11 mouse cellular contexts compared by ENCODE assay signal in genomic region chr8:113847606-113848080, GRCm38 (mm10). TPM values are rescaled to one million over a fixed set of nuclear protein-coding genes. Genes with fewer than 3 reads are reported as not detected.
DNase-seq lines count a peak whose midpoint lies in the region; ATAC-seq lines count a peak whose summit lies in the region.
"Had no signal": no experiment of that assay in that cellular context is flagged by ENCODE, and none has a peak within 500 bp of the region (broad histone marks: within the 10 kb centered on the region; RNA-seq: fewer than 3 reads in every experiment).

No protein-coding gene starts in this region.

- ATAC-seq in heart, embryonic 12.5 days (ENCODE audit: insufficient number of reproducible peaks, low FRiP score), result no peak
- no peak for ATAC-seq in forebrain, embryonic 16.5 days

- peaks cover 3% of the 10 kb centered on the region; the same call in 1 of the 2 replicates for H3K9me3 ChIP-seq in heart, embryonic 12.5 days (replicated peaks)
- no peaks in the 10 kb centered on the region for H3K9me3 ChIP-seq in forebrain, embryonic 16.5 days (ENCODE audit: control insufficient read depth, low read length)
- H3K9me3 ChIP-seq in midbrain, embryonic 10.5 days (replicated peaks), result peaks cover 5% of the 10 kb centered on the region; the same call in 1 of the 2 replicates

- WGBS in heart, embryonic 12.5 days, result 21% methylated on average over 12 of the region's 12 CpGs
- 20% methylated on average over 12 of the region's 12 CpGs for WGBS in forebrain, embryonic 16.5 days
- 21% methylated on average over 12 of the region's 12 CpGs for WGBS in midbrain, embryonic 10.5 days

- no peaks in the 10 kb centered on the region for H3K36me3 ChIP-seq in heart, embryonic 12.5 days
- H3K36me3 ChIP-seq in forebrain, embryonic 16.5 days (ENCODE audit: control insufficient read depth, insufficient read depth), result no peaks in the 10 kb centered on the region
- no peaks in the 10 kb centered on the region for H3K36me3 ChIP-seq in midbrain, embryonic 10.5 days

- H3K4me2 ChIP-seq in heart, embryonic 12.5 days, result peak overlapping the region; percentile 99
- H3K4me2 ChIP-seq in forebrain, embryonic 16.5 days (ENCODE audit: low read length), result peak overlapping the region; percentile 97

- H3K9ac ChIP-seq in heart, embryonic 12.5 days, result no peak overlapping the region
- H3K9ac ChIP-seq in forebrain, embryonic 16.5 days (replicated peaks; ENCODE audit: low read depth, low read length), result peak overlapping the region; percentile 85

- peak overlapping the region; percentile 58 for H3K4me3 ChIP-seq in heart, embryonic 12.5 days
- H3K4me3 ChIP-seq in forebrain, embryonic 16.5 days (replicated peaks; ENCODE audit: low read length), result peak overlapping the region; percentile 77
- peak overlapping the region; percentile 79 for H3K4me3 ChIP-seq in midbrain, embryonic 10.5 days

- peaks cover 12% of the 10 kb centered on the region for H3K4me1 ChIP-seq in heart, embryonic 12.5 days (replicated peaks)
- peaks cover 20% of the 10 kb centered on the region for H3K4me1 ChIP-seq in forebrain, embryonic 16.5 days (replicated peaks; ENCODE audit: control insufficient read depth, insufficient read depth, low read length)
- peaks cover 17% of the 10 kb centered on the region for H3K4me1 ChIP-seq in midbrain, embryonic 10.5 days

- H3K27me3 ChIP-seq in heart, embryonic 12.5 days (replicated peaks), result peaks cover 52% of the 10 kb centered on the region
- H3K27me3 ChIP-seq in forebrain, embryonic 16.5 days (replicated peaks; ENCODE audit: control insufficient read depth, insufficient read depth, low read length), result no peaks in the 10 kb centered on the region
- peaks cover 54% of the 10 kb centered on the region for H3K27me3 ChIP-seq in midbrain, embryonic 10.5 days (ENCODE audit: low read depth, poor library complexity, severe bottlenecking)
- H3K27me3 ChIP-seq: CH12.LX had no signal

- no peak for DNase-seq in heart, adult 9 months (ENCODE audit: low spot score in 2 of 2)
- DNase-seq in R1 (ENCODE audit: low read depth, low spot score), result peak; percentile 28
- DNase-seq in midbrain, embryonic 10.5 days (ENCODE audit: low spot score), result no peak
- no peak for DNase-seq in ovary, postnatal 10 days (ENCODE audit: low spot score)
- DNase-seq in thymus, postnatal 0 days (ENCODE audit: low spot score), result no peak
- DNase-seq in urinary bladder, adult 2 months (ENCODE audit: low spot score), result no peak
- DNase-seq: kidney, postnatal 25 days; thymus, postnatal 36 days had no signal

- H3K27ac ChIP-seq in heart, embryonic 12.5 days (ENCODE audit: poor library complexity, severe bottlenecking), result no peak overlapping the region
- peak overlapping the region; percentile 93 for H3K27ac ChIP-seq in forebrain, embryonic 16.5 days (ENCODE audit: low read length)
- H3K27ac ChIP-seq in midbrain, embryonic 10.5 days (replicated peaks), result no peak overlapping the region

RNA-seq across cellular contexts. Expression of gene Adamts18, which starts 0.9 kb away (rescaled TPM):
- polyA plus RNA-seq in heart, embryonic 12.5 days (2016; fragmentation: Nextera tagmentation; extraction: Ambion mirVana), result 0.50 and 0.89 TPM in 2 replicates
- polyA plus RNA-seq in forebrain, embryonic 16.5 days (2015; fragmentation: Nextera tagmentation; extraction: Ambion mirVana), result 21.6 and 23.3 TPM in 2 replicates
- polyA plus RNA-seq in midbrain, embryonic 10.5 days (2016; fragmentation: Nextera tagmentation; extraction: Ambion mirVana), result 0.73 and 1.00 TPM in 2 replicates
- polyA plus RNA-seq in thymus, postnatal 0 days (2015; fragmentation: Nextera tagmentation; extraction: Ambion mirVana), result 0.95 and 1.2 TPM in 2 replicates
- 0.25 and 0.43 TPM in 2 replicates for polyA plus RNA-seq in urinary bladder, adult 2 months (2012; rRNA removed)

Comparison
In these comparisons a context has a peak if more than half of its experiments do, and no peak if none do; other contexts are left out.
1. RNA of gene Adamts18, which starts 0.9 kb away (polyA plus RNA-seq): 21.6 to 23.3 TPM in forebrain, embryonic 16.5 days; 0.95 to 1.2 TPM in thymus, postnatal 0 days, 0.73 to 1.00 TPM in midbrain, embryonic 10.5 days, 0.50 to 0.89 TPM in heart, embryonic 12.5 days and 0.25 to 0.43 TPM in urinary bladder, adult 2 months; every median in the first group is over 10 times any median in the second.
2. Peak in every context shown above with its lines, with median percentiles within 50 percentile points of each other: H3K4me3 ChIP-seq.